Mouse (Mus musculus): ENCODE data around the gene St8sia1. TPM values are rescaled to one million over a fixed set of nuclear protein-coding genes. Genes with fewer than 3 reads are reported as not detected.

The St8sia1 gene
- polyA plus RNA-seq, 1 experiment from 2014 or later: 1.6 TPM

DNA sequence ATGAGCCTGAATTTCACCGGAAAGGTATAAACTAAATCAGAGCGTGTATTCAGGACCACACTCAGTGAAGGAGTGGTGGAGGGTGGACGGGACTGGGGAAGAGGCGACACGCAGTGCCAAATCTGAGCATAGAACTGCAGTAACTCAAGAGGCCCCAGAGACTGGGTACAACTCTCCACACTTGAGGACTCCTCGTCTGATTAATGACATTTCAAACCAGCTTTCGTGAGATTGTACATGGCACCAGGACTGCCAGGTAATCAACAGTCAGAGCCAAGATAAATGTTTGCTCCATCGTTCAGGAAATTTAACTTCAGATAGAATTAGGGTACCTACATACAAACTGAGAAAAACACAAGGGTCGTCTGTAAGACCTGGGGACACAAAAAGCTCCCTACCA, 126.9 kb downstream of the St8sia1 start:
- 88% methylated on average over 9 of the region's 9 CpGs for WGBS
- Histone ChIP-seq H3K9me3 (no peaks in the 10 kb centered on the region), H3K36me3 (replicated peaks) (no peaks in the 10 kb centered on the region), H3K4me1 (peaks cover 5% of the 10 kb centered on the region), H3K27me3 (replicated peaks; ENCODE audit: low read depth, poor library complexity, severe bottlenecking) (no peaks in the 10 kb centered on the region), H3K4me3 (no peak overlapping the region), H3K27ac (replicated peaks) (no peak overlapping the region)
- no peak for DNase-seq (ENCODE audit: low spot score)

- Histone ChIP-seq H3K27ac (replicated peaks) (no peak overlapping the region; the same call in 1 of the 2 replicates), H3K27me3 (replicated peaks; ENCODE audit: low read depth, poor library complexity, severe bottlenecking) (no peaks in the 10 kb centered on the region), H3K4me1 (peaks cover 5% of the 10 kb centered on the region), H3K36me3 (replicated peaks) (no peaks in the 10 kb centered on the region), H3K4me3 (no peak overlapping the region), H3K9me3 (no peaks in the 10 kb centered on the region)
- DNase-seq (ENCODE audit: low spot score): peak; percentile 26
- WGBS: 64% methylated on average over 18 of the region's 18 CpGs
These were observed 128.5 kb downstream of the St8sia1 start for GRCm38 (mm10) chr6:142835726-142836125.

DNA sequence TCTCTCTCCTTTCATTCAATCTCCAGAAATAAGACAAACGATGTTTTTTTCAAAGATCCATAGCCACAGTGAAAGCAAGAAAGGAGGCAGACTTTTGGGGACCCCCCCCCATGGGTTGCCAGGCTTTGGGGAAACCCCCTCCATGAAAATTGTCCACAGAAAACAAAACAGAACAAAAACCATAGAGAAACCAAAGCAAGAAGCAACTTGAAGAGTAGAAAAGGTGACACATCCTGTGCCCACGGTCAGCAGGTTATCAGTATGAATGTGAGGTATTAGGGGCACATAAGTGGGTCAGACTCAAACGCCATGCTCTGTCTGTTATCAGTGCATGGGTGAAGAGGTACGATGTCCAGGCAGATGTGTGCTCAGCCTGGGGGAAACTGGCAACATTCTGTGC, 129.3 kb downstream of the St8sia1 start:
- Histone ChIP-seq H3K27me3 (replicated peaks; ENCODE audit: low read depth, poor library complexity, severe bottlenecking) (no peaks in the 10 kb centered on the region), H3K4me1 (peaks cover 7% of the 10 kb centered on the region), H3K27ac (replicated peaks) (no peak overlapping the region), H3K36me3 (replicated peaks) (no peaks in the 10 kb centered on the region), H3K9me3 (no peaks in the 10 kb centered on the region), H3K4me3 (no peak overlapping the region)
- WGBS: 82% methylated on average over 4 of the region's 4 CpGs
- DNase-seq (ENCODE audit: low spot score): no peak

GRCm38 (mm10) chr6:142831706-142832105, 132.5 kb downstream of the St8sia1 start:
- DNase-seq (ENCODE audit: low spot score): no peak
- Histone ChIP-seq H3K9me3 (no peaks in the 10 kb centered on the region), H3K27ac (replicated peaks) (no peak overlapping the region), H3K4me3 (no peak overlapping the region), H3K4me1 (peaks cover 7% of the 10 kb centered on the region), H3K36me3 (replicated peaks) (no peaks in the 10 kb centered on the region), H3K27me3 (replicated peaks; ENCODE audit: low read depth, poor library complexity, severe bottlenecking) (no peaks in the 10 kb centered on the region)
- WGBS: 75% methylated on average over 3 of the region's 3 CpGs

DNA sequence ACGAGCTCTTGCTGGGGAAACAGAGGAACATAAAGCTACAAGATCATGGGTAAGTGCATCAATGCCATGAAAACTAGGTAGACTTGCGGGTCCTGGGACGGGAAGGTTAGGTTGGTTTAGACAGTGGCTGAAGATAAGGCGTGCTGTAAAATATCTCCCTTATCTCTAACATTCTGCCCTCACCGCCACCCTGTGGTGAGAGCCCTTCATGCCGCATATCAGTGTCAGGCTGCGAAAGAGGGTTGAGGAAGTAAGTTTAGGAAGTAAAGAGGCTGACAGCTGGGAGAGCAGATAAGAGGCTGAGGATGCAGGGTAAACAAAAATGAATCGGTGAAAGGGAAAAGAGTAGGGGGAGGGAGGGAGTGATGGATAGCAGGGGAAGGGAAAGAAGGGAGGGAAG, 133.0 kb downstream of the St8sia1 start:
- Histone ChIP-seq H3K27ac (replicated peaks) (no peak overlapping the region), H3K27me3 (replicated peaks; ENCODE audit: low read depth, poor library complexity, severe bottlenecking) (no peaks in the 10 kb centered on the region), H3K4me3 (no peak overlapping the region), H3K4me1 (peaks cover 7% of the 10 kb centered on the region), H3K36me3 (replicated peaks) (no peaks in the 10 kb centered on the region), H3K9me3 (no peaks in the 10 kb centered on the region)
- no peak for DNase-seq (ENCODE audit: low spot score)
- whole genome bisulfite sequencing: 52% methylated on average over 8 of the region's 8 CpGs

DNA sequence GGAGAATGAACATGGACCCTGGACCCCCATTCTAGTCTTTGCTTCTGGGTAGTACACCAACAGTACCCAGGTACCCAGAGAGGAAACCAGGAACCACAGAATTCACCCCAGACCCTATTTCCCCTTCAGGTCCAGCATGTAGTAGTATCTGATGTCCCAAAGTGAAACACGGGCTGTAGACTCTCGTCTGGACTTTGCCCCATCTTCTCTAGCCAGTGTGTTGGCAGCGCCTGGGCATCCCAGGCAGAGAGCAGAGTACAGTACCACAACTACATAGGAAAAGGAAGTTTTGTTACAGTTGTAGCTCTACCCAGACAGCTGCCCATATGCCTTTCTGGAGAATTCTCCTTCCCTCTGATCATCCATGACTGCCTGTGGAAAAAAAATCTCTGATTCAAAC, 134.0 kb downstream of the St8sia1 start:
- no peak overlapping the region for H3K27ac ChIP-seq (replicated peaks)
- DNase-seq (ENCODE audit: low spot score): no peak
- no peaks in the 10 kb centered on the region for H3K9me3 ChIP-seq
- WGBS: 90% methylated on average over 3 of the region's 3 CpGs
- H3K4me1 ChIP-seq: 0 out of 2 replicates have a peak, but pooled peaks cover 3% of the 10 kb centered on the region
- no peak overlapping the region for H3K4me3 ChIP-seq
- H3K27me3 ChIP-seq (replicated peaks; ENCODE audit: low read depth, poor library complexity, severe bottlenecking): no peaks in the 10 kb centered on the region
- H3K36me3 ChIP-seq (replicated peaks): no peaks in the 10 kb centered on the region

DNA sequence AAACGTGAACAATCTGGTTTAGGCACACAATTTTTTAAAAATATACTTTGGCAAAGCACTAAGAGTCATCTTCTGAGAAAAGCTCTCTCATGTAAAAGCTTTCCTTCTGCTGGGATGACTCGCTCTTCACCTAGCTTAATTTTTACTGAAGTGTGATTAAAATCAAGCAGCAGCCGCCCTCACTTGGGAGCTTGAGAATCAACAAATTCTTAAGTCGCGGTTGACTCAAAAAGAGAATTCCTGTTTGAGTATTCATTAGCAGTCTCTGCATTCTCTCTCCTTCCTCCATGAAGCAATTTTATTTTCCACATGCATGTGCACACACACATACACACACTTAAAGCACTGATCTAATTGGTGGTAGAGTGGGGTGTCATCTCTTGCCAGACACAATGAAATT, 138.8 kb downstream of the St8sia1 start:
- WGBS: 90% methylated on average over 5 of the region's 5 CpGs
- Histone ChIP-seq H3K9me3 (no peaks in the 10 kb centered on the region), H3K4me3 (no peak overlapping the region), H3K4me1 (no peaks in the 10 kb centered on the region), H3K27me3 (replicated peaks; ENCODE audit: low read depth, poor library complexity, severe bottlenecking) (no peaks in the 10 kb centered on the region), H3K27ac (replicated peaks) (no peak overlapping the region), H3K36me3 (replicated peaks) (no peaks in the 10 kb centered on the region)
- no peak for DNase-seq (ENCODE audit: low spot score)

- 87% methylated on average over 5 of the region's 5 CpGs for WGBS
- DNase-seq (ENCODE audit: low spot score): no peak
- no peaks in the 10 kb centered on the region for H3K36me3 ChIP-seq (replicated peaks)
- no peaks in the 10 kb centered on the region for H3K4me1 ChIP-seq
- no peak overlapping the region for H3K4me3 ChIP-seq
- H3K9me3 ChIP-seq: no peaks in the 10 kb centered on the region
- H3K27ac ChIP-seq (replicated peaks): no peak overlapping the region
- H3K27me3 ChIP-seq (replicated peaks; ENCODE audit: low read depth, poor library complexity, severe bottlenecking): no peaks in the 10 kb centered on the region
These were observed 141.1 kb downstream of the St8sia1 start for GRCm38 (mm10) chr6:142823008-142823787.

DNA sequence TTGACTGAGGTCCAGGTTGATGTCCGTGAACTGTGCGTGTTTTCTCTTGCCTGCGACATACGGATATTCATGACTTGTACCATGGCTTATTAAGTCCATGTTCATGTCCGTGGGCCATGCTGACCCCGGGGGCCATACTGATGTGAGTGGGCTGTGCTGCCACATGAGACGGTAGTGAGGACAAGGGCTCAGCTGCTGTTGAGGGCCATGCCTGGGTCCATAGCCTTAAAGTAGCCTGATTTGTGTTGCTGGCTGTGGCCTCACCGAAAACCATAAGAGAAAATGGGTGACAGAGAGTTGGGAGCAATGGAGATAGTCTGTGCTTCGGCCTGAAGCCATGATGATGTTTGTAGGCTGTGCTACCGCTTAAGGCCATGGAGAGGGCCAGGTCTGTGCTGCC, 145.9 kb downstream of the St8sia1 start:
- WGBS: 95% methylated on average over 10 of the region's 10 CpGs
- H3K4me1 ChIP-seq: 0 out of 2 replicates have a peak, but pooled peaks cover 5% of the 10 kb centered on the region
- H3K27ac ChIP-seq (replicated peaks): no peak overlapping the region
- DNase-seq (ENCODE audit: low spot score): no peak
- no peak overlapping the region for H3K4me3 ChIP-seq
- H3K27me3 ChIP-seq (replicated peaks; ENCODE audit: low read depth, poor library complexity, severe bottlenecking): peaks cover 6% of the 10 kb centered on the region
- no peaks in the 10 kb centered on the region for H3K36me3 ChIP-seq (replicated peaks)
- no peaks in the 10 kb centered on the region for H3K9me3 ChIP-seq

DNA sequence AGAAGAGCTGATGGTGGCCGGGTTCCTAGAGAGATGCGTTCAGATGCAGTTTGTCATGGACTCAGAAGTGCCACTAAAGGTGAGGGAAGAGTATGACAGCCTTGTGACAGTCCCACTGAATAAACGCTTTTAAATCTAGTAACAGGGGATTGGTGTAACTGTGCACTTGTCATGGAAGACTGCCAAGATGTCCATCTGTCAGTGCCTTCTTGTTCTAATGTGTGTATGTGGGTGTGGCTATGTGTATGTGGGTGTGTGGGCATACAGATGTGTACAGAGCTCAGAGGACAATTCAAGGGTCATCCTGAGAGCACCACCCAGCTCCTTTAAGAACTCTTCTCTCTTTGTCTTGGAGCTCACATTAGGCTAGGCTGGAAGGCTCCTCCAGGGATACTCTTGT, 148.7 kb downstream of the St8sia1 start:
- 81% methylated on average over 3 of the region's 3 CpGs for WGBS
- Histone ChIP-seq H3K4me3 (no peak overlapping the region), H3K9me3 (no peaks in the 10 kb centered on the region), H3K4me1 (0 out of 2 replicates have a peak, but pooled peaks cover 5% of the 10 kb centered on the region), H3K27ac (replicated peaks) (no peak overlapping the region), H3K27me3 (replicated peaks; ENCODE audit: low read depth, poor library complexity, severe bottlenecking) (peaks cover 15% of the 10 kb centered on the region), H3K36me3 (replicated peaks) (no peaks in the 10 kb centered on the region)
- no peak for DNase-seq (ENCODE audit: low spot score)

DNA sequence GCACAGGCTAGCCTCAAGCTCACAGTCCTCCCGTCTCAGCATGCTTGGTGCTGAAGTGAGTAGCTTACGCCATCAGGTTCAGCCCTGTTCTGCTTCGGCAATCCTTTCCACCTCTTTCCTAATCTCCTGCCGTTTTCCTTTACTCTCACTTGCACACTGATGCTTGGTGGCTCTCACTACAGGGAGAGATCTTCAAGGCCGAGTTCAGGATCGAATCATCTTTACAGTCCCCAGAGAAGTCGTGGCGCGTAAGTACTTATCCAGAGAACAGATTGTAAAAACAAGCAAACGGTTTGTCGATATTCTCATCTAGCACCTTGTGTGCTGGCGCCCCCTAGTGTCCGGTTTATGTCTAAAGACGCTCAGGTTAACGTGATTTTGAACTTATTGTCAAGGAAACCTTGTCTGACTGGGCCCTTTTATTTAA, 149.7 kb downstream of the St8sia1 start:
- H3K9me3 ChIP-seq: no peaks in the 10 kb centered on the region
- H3K36me3 ChIP-seq (replicated peaks): no peaks in the 10 kb centered on the region
- 5% methylated on average over 15 of the region's 15 CpGs for WGBS
- peak overlapping the region; percentile 52; the same call in 1 of the 2 replicates for H3K27ac ChIP-seq (replicated peaks)
- H3K4me3 ChIP-seq: peak overlapping the region; percentile 50
- H3K4me1 ChIP-seq: 0 out of 2 replicates have a peak, but pooled peaks cover 5% of the 10 kb centered on the region
- peaks cover 15% of the 10 kb centered on the region for H3K27me3 ChIP-seq (replicated peaks; ENCODE audit: low read depth, poor library complexity, severe bottlenecking)
- DNase-seq (ENCODE audit: low spot score): peak; percentile 89

DNA sequence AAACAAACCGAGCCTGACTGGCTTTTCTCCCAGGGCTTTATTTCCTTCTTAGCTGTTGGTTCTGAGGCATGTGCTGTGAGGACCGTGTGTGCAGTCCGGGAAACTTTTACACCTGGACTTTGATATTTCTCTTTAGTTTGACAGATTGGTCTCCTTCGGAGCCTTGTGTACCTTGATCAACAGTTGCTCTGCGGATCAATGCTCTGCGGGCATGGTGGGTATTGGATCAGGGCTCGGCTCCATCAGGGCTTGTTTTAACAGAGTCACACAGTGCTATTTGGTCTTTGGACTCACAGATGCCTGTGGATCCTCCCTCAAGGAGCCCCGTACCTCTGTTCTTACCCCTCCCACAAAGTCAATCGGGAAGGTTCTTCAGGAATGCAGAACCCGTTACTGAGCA, 150.2 kb downstream of the St8sia1 start:
- Histone ChIP-seq H3K27me3 (replicated peaks; ENCODE audit: low read depth, poor library complexity, severe bottlenecking) (peaks cover 15% of the 10 kb centered on the region), H3K4me1 (0 out of 2 replicates have a peak, but pooled peaks cover 5% of the 10 kb centered on the region), H3K4me3 (peak overlapping the region; percentile 50), H3K9me3 (no peaks in the 10 kb centered on the region), H3K36me3 (replicated peaks) (no peaks in the 10 kb centered on the region), H3K27ac (replicated peaks) (no peak overlapping the region; the same call in 1 of the 2 replicates)
- no peak for DNase-seq (ENCODE audit: low spot score)
- WGBS: 71% methylated on average over 10 of the region's 10 CpGs

- H3K27me3 ChIP-seq (replicated peaks; ENCODE audit: low read depth, poor library complexity, severe bottlenecking): peaks cover 15% of the 10 kb centered on the region
- no peaks in the 10 kb centered on the region for H3K9me3 ChIP-seq
- H3K27ac ChIP-seq (replicated peaks): no peak overlapping the region
- 67% methylated on average over 5 of the region's 5 CpGs for WGBS
- H3K36me3 ChIP-seq (replicated peaks): no peaks in the 10 kb centered on the region
- DNase-seq (ENCODE audit: low spot score): no peak
- 0 out of 2 replicates have a peak, but pooled peaks cover 5% of the 10 kb centered on the region for H3K4me1 ChIP-seq
- H3K4me3 ChIP-seq: no peak overlapping the region
These were observed 151.3 kb downstream of the St8sia1 start for GRCm38 (mm10) chr6:142812969-142813368.

Data from embryonic facial prominence, embryonic 10.5 days (tissue).